8 mouse cellular contexts compared by ENCODE assay signal in the genomic region with DNA sequence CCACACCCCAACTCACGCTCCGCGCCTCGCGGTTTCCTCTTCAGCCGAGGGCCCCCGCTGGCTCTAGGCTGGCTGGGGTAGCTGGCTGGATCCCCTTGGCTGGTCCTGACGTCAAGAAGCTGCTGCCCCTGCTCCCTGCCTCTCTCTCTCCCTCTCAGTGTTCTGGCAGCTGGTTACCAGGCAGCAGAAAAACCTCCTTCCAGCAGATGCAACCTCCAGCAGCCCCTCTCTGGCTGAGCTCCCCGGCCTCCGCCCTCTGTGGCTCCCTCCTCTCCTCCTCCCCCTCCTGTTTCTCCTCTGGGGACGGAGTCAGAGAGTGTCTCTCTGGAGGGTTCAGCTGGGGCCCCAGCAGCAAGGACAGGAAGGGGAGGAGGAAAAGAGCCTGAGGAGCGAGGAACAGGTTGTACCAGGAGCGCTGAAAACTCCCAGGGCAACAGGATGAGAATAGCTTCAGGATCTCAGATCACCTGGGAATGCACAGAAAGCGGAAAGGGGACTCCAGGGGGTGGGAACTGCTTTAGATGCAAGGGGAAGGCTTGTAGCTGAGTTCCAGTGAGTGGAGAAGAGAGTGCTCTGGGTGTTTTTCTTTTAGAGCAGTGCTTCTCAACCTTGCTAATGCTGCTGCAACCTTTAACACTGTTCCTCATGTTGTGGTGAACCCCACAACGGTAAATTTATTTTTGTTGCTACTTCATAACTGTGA. TPM values are rescaled to one million over a fixed set of nuclear protein-coding genes. Genes with fewer than 3 reads are reported as not detected.
A peak's percentile ranks its signal among the peaks of the same experiment; 100 is the strongest.
DNase-seq lines count a peak whose midpoint lies in the region; TF ChIP-seq lines count a peak whose summit lies in the region.

A gene (minus strand): TSS at position 205 of the 703 bp plus-strand sequence.

- DNase-seq in left cerebral cortex, postnatal 14 days (ENCODE audit: low spot score in 2 of 2) = peak; percentile 26 to 48
- no peak for DNase-seq in left cerebral cortex, adult 8-10 months (ENCODE audit: low spot score in 2 of 2)
- peak; percentile 70 for DNase-seq in embryo, embryonic 9.5 days (ENCODE audit: extremely low spot score)
- peak; percentile 87 for DNase-seq in heart, embryonic 10.5 days (ENCODE audit: low spot score)
- DNase-seq in limb, embryonic 10.5 days (ENCODE audit: low spot score) = peak; percentile 69
- DNase-seq in layer of hippocampus, adult 9-11 months = no peak
- DNase-seq in thymus, postnatal 25 days = no peak

- TF ChIP-seq CTCF in olfactory bulb, adult 2 months (IDR thresholded peaks at IDR 0.05; ENCODE audit: insufficient read depth, low read depth, low read length) = no peak

- H3K27me3 ChIP-seq in heart, embryonic 10.5 days (ENCODE audit: insufficient read depth, poor library complexity, severe bottlenecking) = peaks cover 26% of the 10 kb centered on the region
- peaks cover 43% of the 10 kb centered on the region for H3K27me3 ChIP-seq in limb, embryonic 10.5 days (ENCODE audit: low read depth, poor library complexity, severe bottlenecking)

- H3K4me3 ChIP-seq in heart, embryonic 10.5 days = peak within 1 kb of the TSS; percentile 60
- peak within 1 kb of the TSS; percentile 48 for H3K4me3 ChIP-seq in limb, embryonic 10.5 days
- H3K4me3 ChIP-seq in olfactory bulb, adult 2 months (ENCODE audit: insufficient read depth, low read depth, low read length) = peak within 1 kb of the TSS; percentile 40

- WGBS in heart, embryonic 10.5 days = under 1% methylated on average over 15 of the region's 15 CpGs
- WGBS in limb, embryonic 10.5 days = 2% methylated on average over 15 of the region's 15 CpGs
- 7% methylated on average over 15 of the region's 15 CpGs for WGBS in olfactory bulb, adult 2 months

- peak within 1 kb of the TSS; percentile 87 for H3K27ac ChIP-seq in heart, embryonic 10.5 days
- peak within 1 kb of the TSS; percentile 59 for H3K27ac ChIP-seq in limb, embryonic 10.5 days
- peak within 1 kb of the TSS; percentile 22 for H3K27ac ChIP-seq in olfactory bulb, adult 2 months (ENCODE audit: insufficient read depth, low read depth, low read length)

- intact Hi-C loops in left cerebral cortex, postnatal 14 days (cut with DNase I) = no loop called here

- H3K36me3 ChIP-seq in heart, embryonic 10.5 days = no peaks in the 10 kb centered on the region
- no peaks in the 10 kb centered on the region for H3K36me3 ChIP-seq in limb, embryonic 10.5 days

- no peak for TF ChIP-seq POLR2A in olfactory bulb, adult 2 months (IDR thresholded peaks at IDR 0.05; ENCODE audit: insufficient read depth, low read depth, low read length)

- H3K4me1 ChIP-seq in heart, embryonic 10.5 days = peaks cover 56% of the 10 kb centered on the region
- peaks cover 40% of the 10 kb centered on the region for H3K4me1 ChIP-seq in limb, embryonic 10.5 days
- H3K4me1 ChIP-seq in olfactory bulb, adult 2 months (ENCODE audit: control insufficient read depth, insufficient read depth, low read length) = peaks cover 26% of the 10 kb centered on the region

- no peaks in the 10 kb centered on the region for H3K9me3 ChIP-seq in heart, embryonic 10.5 days
- H3K9me3 ChIP-seq in limb, embryonic 10.5 days (replicated peaks) = no peaks in the 10 kb centered on the region

RNA-seq across cellular contexts. Expression of the gene that starts here (rescaled TPM):
- 1 to 10 TPM; 3.2 to 3.8 TPM for total RNA-seq in left cerebral cortex, postnatal 14 days (2021)
- total RNA-seq in left cerebral cortex, adult 8-10 months (2022) = 1 to 10 TPM; 9.0 to 10.0 (median 9.2) TPM
- 9.3 and 12.8 TPM in 2 replicates for polyA plus RNA-seq in heart, embryonic 10.5 days (2016; fragmentation: Nextera tagmentation; extraction: Ambion mirVana)
- polyA plus RNA-seq in limb, embryonic 10.5 days (2016; fragmentation: Nextera tagmentation; extraction: Ambion mirVana) = 1.3 TPM in 2 replicates
- polyA plus RNA-seq in olfactory bulb, adult 2 months (2012; ENCODE audit: insufficient read depth, insufficient read length, low replicate concordance, missing spikeins) = not detected in 2 replicates

Comparison
In these comparisons a context has a peak if more than half of its experiments do, and no peak if none do; other contexts are left out.
1. DNase-seq: peak in left cerebral cortex, postnatal 14 days (2 of 2), embryo, embryonic 9.5 days (single experiment), heart, embryonic 10.5 days (single experiment) and limb, embryonic 10.5 days (single experiment); none in left cerebral cortex, adult 8-10 months (0 of 2), layer of hippocampus, adult 9-11 months (single experiment) and thymus, postnatal 25 days (single experiment).
2. H3K27ac ChIP-seq: peak in every context shown above with its lines; median percentile 87 in heart, embryonic 10.5 days; 59 in limb, embryonic 10.5 days; 22 in olfactory bulb, adult 2 months.
3. Peak in every context shown above with its lines, with median percentiles within 50 percentile points of each other: H3K4me3 ChIP-seq.